Mouse (Mus musculus) left cerebral cortex, adult 2 months (tissue): Measurements from ENCODE around the gene Castor1. TPM values are rescaled to one million over a fixed set of nuclear protein-coding genes. Genes with fewer than 3 reads are reported as not detected.

Experiments used
- DNase-seq, 2 experiments: peaks; one replicate each; pipeline ENCODE4 v3.0.0; 2021 to 2022; ENCODE audit warnings: low spot score in 2 of 2, mixed read lengths in 1 of 2; ENCODE audit errors: extremely low spot score in 1 of 2
- H3K27ac ChIP-seq: fragments of 200-600 bp; 2 replicates; pipeline ENCODE4 v1.8.1; 2022
- H3K4me3 ChIP-seq: fragments of 200-600 bp; 2 replicates; pipeline ENCODE4 v1.8.1; 2022
- CTCF ChIP-seq: fragments of 200-600 bp; IDR thresholded peaks from 2 replicates; pipeline ENCODE4 v1.8.1; 2022; ENCODE audit warnings: antibody characterized with exemption, mild to moderate bottlenecking, moderate library complexity
- intact Hi-C: fragments of 180-260 bp; cut with DNase I; formaldehyde crosslinking; loops from one replicate; pipeline ENCODE4 v1.15.1; 2025
- total RNA-seq, 2 experiments: library from RNA; stranded (reverse); gene quantifications; 2 replicates each; pipeline ENCODE4 v1.2.3; 2021

The Castor1 gene
- total RNA-seq, 2 experiments from 2014 or later: 3.9 to 4.2 TPM

DNA sequence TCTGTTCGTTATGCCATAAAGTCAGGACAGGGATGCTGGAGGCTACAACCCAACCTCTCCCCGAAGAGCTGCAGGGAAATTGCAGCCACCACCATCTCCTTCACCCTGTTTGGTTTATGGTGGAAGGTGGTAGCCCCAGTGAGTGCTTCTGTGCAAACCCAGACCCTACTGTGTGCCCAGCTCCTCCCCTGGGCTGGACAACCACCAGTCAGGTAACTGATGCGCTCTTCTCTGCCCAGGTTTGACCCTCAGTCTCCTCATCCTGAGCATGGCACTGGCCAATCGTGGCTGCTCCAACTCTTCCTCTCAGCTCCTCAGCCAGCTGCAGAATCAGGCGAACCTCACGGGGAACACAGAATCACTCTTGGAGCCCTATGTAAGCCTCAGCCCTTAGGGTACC is 20.1 kb downstream of the Castor1 start:
- Histone ChIP-seq H3K27ac (no peak overlapping the region), H3K4me3 (no peak overlapping the region)
- no peak for DNase-seq
- intact Hi-C loops: no loop called here
- TF ChIP-seq CTCF: no peak

- intact Hi-C loops: no loop called here
- Histone ChIP-seq H3K27ac (no peak overlapping the region), H3K4me3 (no peak overlapping the region)
- no peak for DNase-seq
- no peak for TF ChIP-seq CTCF
Measured at GRCm38 (mm10) chr11:4239691-4240090, 21.7 kb downstream of the Castor1 start.

DNA sequence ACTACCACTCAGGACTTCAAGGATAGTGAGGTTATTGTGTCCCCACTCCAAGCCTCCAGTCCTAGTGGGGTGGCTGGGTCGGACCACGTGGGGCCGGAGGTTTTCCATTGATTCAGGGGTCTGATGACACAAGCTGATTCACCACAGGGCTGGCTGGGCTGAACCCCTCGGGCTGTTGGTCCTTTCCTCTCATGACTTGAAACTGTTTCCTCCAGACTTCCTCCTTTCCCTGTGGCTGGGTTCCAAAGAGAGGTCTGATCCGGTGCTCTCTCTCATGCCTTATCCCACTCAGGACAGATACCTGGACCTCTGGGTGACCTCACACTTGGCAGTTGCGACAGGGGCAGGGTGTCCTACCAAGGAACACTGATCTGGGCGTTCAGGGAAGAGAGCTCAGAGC is 22.1 kb downstream of the Castor1 start:
- no peak for TF ChIP-seq CTCF
- Histone ChIP-seq H3K4me3 (no peak overlapping the region), H3K27ac (no peak overlapping the region)
- intact Hi-C loops: no loop called here
- no peak for DNase-seq

DNA sequence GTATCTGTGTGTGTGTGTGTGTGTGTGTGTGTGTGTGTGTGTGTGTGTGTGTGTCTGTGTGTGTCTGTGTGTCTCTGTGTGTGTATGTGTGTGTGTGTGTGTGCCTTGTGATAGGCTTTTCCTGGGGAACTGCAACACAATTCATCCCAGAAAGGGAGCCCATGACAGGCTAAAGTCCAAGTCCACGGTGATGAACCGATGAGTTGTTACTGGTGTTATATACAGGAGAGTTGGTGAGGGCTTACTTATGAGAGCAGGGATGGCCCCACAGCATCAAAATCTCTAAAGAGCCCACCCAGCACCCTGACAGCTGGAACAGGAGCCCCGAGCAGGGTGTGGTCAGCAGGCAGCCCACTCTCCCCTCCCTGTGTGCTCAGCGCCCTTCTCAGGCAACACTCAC is 23.2 kb downstream of the Castor1 start:
- Histone ChIP-seq H3K4me3 (no peak overlapping the region), H3K27ac (no peak overlapping the region)
- no peak for TF ChIP-seq CTCF
- intact Hi-C loops: no loop called here
- no peak for DNase-seq

- intact Hi-C loops: no loop called here
- H3K4me3 ChIP-seq: no peak overlapping the region
- no peak for DNase-seq
- no peak overlapping the region for H3K27ac ChIP-seq
- TF ChIP-seq CTCF: no peak
Measured at GRCm38 (mm10) chr11:4246126-4246525, 28.1 kb downstream of the Castor1 start.

DNA sequence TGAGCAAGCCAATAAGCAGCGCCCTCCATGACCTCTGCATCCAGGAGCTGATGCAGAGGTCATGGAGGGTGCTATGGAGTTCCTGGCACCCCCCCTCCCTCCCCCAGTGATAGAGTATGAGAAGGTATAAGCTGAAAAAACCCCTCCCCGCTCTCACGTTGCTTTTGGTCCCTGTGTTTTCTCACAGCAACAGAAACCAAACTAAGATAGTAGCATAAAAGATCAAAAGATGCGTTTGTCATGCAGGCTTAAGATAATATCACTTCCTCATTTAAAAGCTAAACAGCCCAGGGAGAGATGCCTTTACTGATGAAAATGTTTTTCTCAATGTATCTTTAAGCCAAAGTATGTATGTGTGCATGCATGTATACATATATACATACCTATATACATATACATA is 28.6 kb downstream of the Castor1 start:
- intact Hi-C loops: no loop called here
- no peak overlapping the region for H3K4me3 ChIP-seq
- DNase-seq: no peak
- TF ChIP-seq CTCF: no peak
- no peak overlapping the region for H3K27ac ChIP-seq

- Histone ChIP-seq H3K4me3 (no peak overlapping the region), H3K27ac (no peak overlapping the region)
- intact Hi-C loops: no loop called here
- no peak for DNase-seq
- no peak for TF ChIP-seq CTCF
Measured at GRCm38 (mm10) chr11:4247201-4247959, 29.4 kb downstream of the Castor1 start.

DNA sequence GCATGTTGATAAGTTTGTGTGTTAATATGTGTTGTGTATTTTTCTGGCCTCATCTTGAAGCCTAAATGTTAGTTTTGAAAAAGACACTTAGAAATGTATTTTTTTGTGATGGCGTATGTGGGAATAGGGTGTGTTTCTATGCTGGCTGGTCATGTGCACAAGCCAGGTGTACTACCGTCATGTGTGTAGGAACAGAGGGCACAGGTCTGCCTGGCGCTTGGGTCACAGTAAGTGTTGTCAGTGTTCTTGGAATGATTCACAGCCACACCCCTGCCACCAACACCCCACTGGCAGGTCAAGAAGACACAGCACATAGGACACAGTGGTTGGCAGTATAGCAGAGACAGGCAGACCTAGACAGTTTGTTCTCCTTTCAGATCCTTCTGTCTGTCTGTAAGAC is 31.1 kb downstream of the Castor1 start:
- intact Hi-C loops: no loop called here
- no peak for DNase-seq

GRCm38 (mm10) chr11:4250290-4250689 is 32.3 kb downstream of the Castor1 start:
- DNase-seq: no peak
- Histone ChIP-seq H3K4me3 (no peak overlapping the region), H3K27ac (no peak overlapping the region)
- intact Hi-C loops: no loop called here
- TF ChIP-seq CTCF: no peak

More for the DNA sequence above, 31.1 kb downstream of the Castor1 start:
- TF ChIP-seq CTCF: no peak
- H3K27ac ChIP-seq: no peak overlapping the region
- H3K4me3 ChIP-seq: no peak overlapping the region

GRCm38 (mm10) chr11:4251376-4251775 is 33.4 kb downstream of the Castor1 start:
- intact Hi-C loops: no loop called here
- no peak for TF ChIP-seq CTCF
- no peak for DNase-seq
- Histone ChIP-seq H3K4me3 (no peak overlapping the region), H3K27ac (no peak overlapping the region)

- intact Hi-C loops: no loop called here
- Histone ChIP-seq H3K27ac (no peak overlapping the region), H3K4me3 (no peak overlapping the region)
- DNase-seq: no peak
- TF ChIP-seq CTCF: no peak
Measured at GRCm38 (mm10) chr11:4252886-4253285, 34.9 kb downstream of the Castor1 start.

- intact Hi-C loops: no loop called here
- no peak within 1 kb of the TSS for H3K4me3 ChIP-seq
- TF ChIP-seq CTCF: no peak
Measured at GRCm38 (mm10) chr11:4256846-4257607, 39.0 kb downstream of the Castor1 start, which contains the start of gene Lif. TSS of gene Lif (plus strand) at chr11:4257557.

More at GRCm38 (mm10) chr11:4256846-4257607, 39.0 kb downstream of the Castor1 start, which contains the start of gene Lif:
- no peak within 1 kb of the TSS for H3K27ac ChIP-seq
- no peak for DNase-seq
